Mouse (Mus musculus): ENCODE results near the gene Ermn. TPM values are rescaled to one million over a fixed set of nuclear protein-coding genes. Genes with fewer than 3 reads are reported as not detected.

Gene Ermn
- polyA plus RNA-seq, 1 experiment: not detected

- no peaks in the 10 kb centered on the region for H3K4me1 ChIP-seq (ENCODE audit: control insufficient read depth, insufficient read depth, insufficient read length)
- 26% methylated on average over 12 of the region's 12 CpGs for WGBS
- H3K36me3 ChIP-seq (ENCODE audit: control insufficient read depth, insufficient read depth, low read length): no peaks in the 10 kb centered on the region
- no peak for DNase-seq (ENCODE audit: low read depth in 1 of 2, low spot score in 2 of 2)
- H3K27me3 ChIP-seq (ENCODE audit: control insufficient read depth, insufficient read depth, low read length): no peaks in the 10 kb centered on the region
- H3K4me3 ChIP-seq (ENCODE audit: extremely low read depth, insufficient read depth, insufficient read length): no peak within 1 kb of the TSS
- no peak within 1 kb of the TSS for H3K27ac ChIP-seq (ENCODE audit: insufficient read depth, low read length)
- no peak for TF ChIP-seq CTCF (IDR thresholded peaks at IDR 0.05; ENCODE audit: extremely low read depth, insufficient read depth, insufficient read length, insufficient replicate concordance)
- no peak for TF ChIP-seq POLR2A (IDR thresholded peaks at IDR 0.05; ENCODE audit: low read depth, low read length)
These were observed 54.8 kb downstream of the Ermn start, which contains the start of gene Galnt5 for GRCm38 (mm10) chr2:57997752-57998430. Gene Galnt5, plus strand, starts transcription at chr2:57997884.

Other genes starting within 250 kb of the Ermn start
- gene Galnt5, start 55.0 kb downstream of the Ermn start, polyA plus RNA-seq (2012; rRNA removed): 0.02 TPM in 1 of 2 replicates, not detected in the other
- gene Cytip, start 142.7 kb upstream of the Ermn start, polyA plus RNA-seq (2012; rRNA removed): 152 and 254 TPM in 2 replicates

Measured in spleen, adult 2 months (tissue).